Mouse (Mus musculus) neutrophil, adult 83 days (primary cell): Measurements from ENCODE around the gene Vmn1r231. TPM values are rescaled to one million over a fixed set of nuclear protein-coding genes. Genes with fewer than 3 reads are reported as not detected.

Experiments
- total RNA-seq, 2 experiments: library from RNA; stranded (reverse); gene quantifications; one replicate each; pipeline ENCODE4 v1.2.4; 2023

Gene Vmn1r231
- total RNA-seq, result not detected

DNA sequence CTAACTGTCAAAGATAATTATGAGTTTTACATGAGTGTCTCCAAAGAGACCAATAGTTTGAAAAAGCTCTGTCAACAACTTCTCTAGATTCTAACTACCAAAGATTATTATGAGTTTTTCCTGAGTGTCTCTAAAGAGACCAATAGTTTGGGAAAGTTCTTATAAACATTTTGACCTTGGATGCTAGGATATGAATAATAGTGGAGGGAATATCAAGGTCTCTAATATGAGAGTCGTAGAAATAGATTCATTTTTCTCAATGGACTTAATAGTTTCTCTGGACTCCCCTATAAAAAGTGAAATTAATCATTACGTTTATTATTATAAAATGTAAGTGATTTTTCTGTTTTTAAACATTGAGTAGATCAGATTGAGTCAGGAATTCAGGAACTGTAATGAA is at the start of gene Vmn1r231:
Vmn1r231 (minus strand) TSS at position 101 of the 400 bp plus-strand sequence.

GRCm38 (mm10) chr17:20944985-20945891 is 40.3 kb upstream of the Vmn1r231 start, which contains the start of gene Ppp2r1a:
Gene Ppp2r1a, plus strand, starts transcription at chr17:20945311.

DNA sequence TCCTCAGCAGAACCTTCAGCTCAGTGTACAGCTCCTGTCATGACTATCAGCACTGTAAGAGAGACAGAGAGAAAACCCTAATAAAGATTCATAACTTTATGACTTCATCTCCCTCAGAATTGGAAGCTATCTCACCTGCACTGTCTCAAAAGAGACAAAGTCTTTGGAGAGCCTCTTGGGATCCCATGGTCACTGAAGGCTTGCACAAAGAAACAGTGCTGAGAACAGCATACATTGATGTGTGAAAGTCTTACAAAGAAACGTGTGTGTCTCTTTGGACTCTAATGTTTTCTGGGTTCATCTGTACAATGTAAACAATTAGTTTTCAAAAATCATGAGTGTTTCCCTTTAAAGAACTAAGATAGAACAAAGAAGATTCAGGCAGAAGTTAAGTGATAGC is 14.7 kb upstream of the Vmn1r231 start, which contains the start of gene Vmn1r232:
Vmn1r232 (minus strand) TSS at position 101 of the 400 bp plus-strand sequence.

DNA sequence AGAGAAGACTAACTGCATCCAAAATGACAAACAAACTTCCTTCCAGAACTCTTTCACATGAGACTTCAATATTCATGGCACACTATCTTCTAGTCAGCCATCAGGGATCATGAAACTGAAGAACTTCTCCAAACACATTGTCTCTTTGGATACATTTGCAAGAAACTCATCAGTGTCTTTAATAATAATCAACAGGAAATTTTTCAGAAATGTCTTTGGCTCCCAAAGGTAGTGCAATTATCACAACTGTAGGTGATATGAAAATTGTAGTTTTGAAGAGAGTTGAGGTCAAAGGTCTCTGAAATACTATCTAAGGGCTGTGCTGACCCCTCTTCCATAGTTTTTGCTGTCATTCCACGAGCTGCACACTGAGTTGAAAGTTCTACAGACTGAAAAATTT is 64.7 kb downstream of the Vmn1r231 start, which contains the start of gene Vmn1r230:
Vmn1r230 (plus strand) TSS at position 301 of the 400 bp plus-strand sequence.

Other genes starting within 250 kb of the Vmn1r231 start
- not detected for gene Vmn1r226, start 222.2 kb downstream of the Vmn1r231 start, total RNA-seq
- gene Vmn1r227, start 175.2 kb downstream of the Vmn1r231 start, total RNA-seq, result not detected
- not detected for gene Vmn1r228, start 118.9 kb downstream of the Vmn1r231 start, total RNA-seq
- not detected for gene Vmn1r229, start 93.5 kb downstream of the Vmn1r231 start, total RNA-seq
- not detected for gene Vmn1r230, start 64.6 kb downstream of the Vmn1r231 start, total RNA-seq
- not detected for gene Vmn1r232, start 14.6 kb upstream of the Vmn1r231 start, total RNA-seq
- gene Ppp2r1a, start 40.2 kb upstream of the Vmn1r231 start, total RNA-seq, result 100 to 1,000 TPM; 191 to 201 TPM
- gene Vmn1r233, start 91.4 kb upstream of the Vmn1r231 start, total RNA-seq, result not detected
- 1 to 10 TPM; 6.4 to 9.6 TPM for gene Zfp160, start 103.8 kb upstream of the Vmn1r231 start, total RNA-seq